Comparison of ENCODE assay signal across 19 mouse cellular contexts in genomic region chr13:52794232-52794631, GRCm38 (mm10).
DNase-seq lines count a peak whose midpoint lies in the region; ATAC-seq lines count a peak whose summit lies in the region.
"Had no signal": no experiment of that assay in that cellular context is flagged by ENCODE, and none has a peak within 500 bp of the region (broad histone marks: within the 10 kb centered on the region; RNA-seq: fewer than 3 reads in every experiment).

No protein-coding gene starts in this region.

- ATAC-seq in megakaryocyte progenitor cell, adult 5-6 weeks (replicated peaks; ENCODE audit: poor library complexity): peak; percentile 35
- no peak for ATAC-seq in CD4-positive, CD25-positive, alpha-beta regulatory T cell, adult 4 months
- ATAC-seq: forebrain, embryonic 14.5 days; forebrain, embryonic 16.5 days; Patski had no signal

- DNase-seq in 416B (ENCODE audit: low read depth) (peak; percentile 56), NIH3T3 (ENCODE audit: low read depth) (peak; percentile 12)
- peak; percentile 45 for DNase-seq in induced T-regulatory cell, adult 2 months (ENCODE audit: low read depth)
- DNase-seq in cerebellum, postnatal 14 days: no peak
- no peak for DNase-seq in heart, adult 18-20 months
- DNase-seq: adrenal gland, adult 8-10 months; adrenal gland, postnatal 14 days; adrenal gland, postnatal 36 days; cerebellum, adult 11-12 months; cerebellum, adult 2 months; cerebellum, adult 9-10 months; cerebellum, postnatal 10 days; cerebellum, postnatal 36 days; embryo, embryonic 11 days had no signal

Comparison
In these comparisons a context has a peak if more than half of its experiments do, and no peak if none do; other contexts are left out.
1. DNase-seq: peak in 416B (single experiment), NIH3T3 (single experiment) and induced T-regulatory cell, adult 2 months (single experiment); none in cerebellum, postnatal 14 days (0 of 2) and heart, adult 18-20 months (0 of 2).